Mouse (Mus musculus) CH12.LX (cell line): Measurements from ENCODE around the gene Hmgcll1.

Experiments
- CTCF ChIP-seq, 2 experiments: IDR thresholded peaks in 1 of 2; conservative IDR thresholded peaks in 1 of 2; 2 replicates each; pipeline ENCODE4 v1.5.1; 2011 to 2012; ENCODE audit warnings: low read depth in 2 of 2, low read length in 2 of 2, improper control_type of control experiment in 1 of 2, inconsistent platforms in 1 of 2, mild to moderate bottlenecking in 1 of 2, moderate library complexity in 1 of 2
- GABPA ChIP-seq: IDR thresholded peaks from 2 replicates; pipeline ENCODE4 v1.6.1; 2012; ENCODE audit warnings: low read depth, low read length, improper control_type of control experiment, inconsistent platforms; ENCODE audit not compliant: insufficient replicate concordance
- JUN ChIP-seq: IDR thresholded peaks from 2 replicates; pipeline ENCODE4 v1.6.1; 2011; ENCODE audit warnings: low read depth, mild to moderate bottlenecking, low read length, improper control_type of control experiment, moderate library complexity; ENCODE audit not compliant: insufficient read depth
- POLR2A ChIP-seq: IDR thresholded peaks from 2 replicates; pipeline ENCODE4 v1.6.1; 2011; ENCODE audit warnings: low read depth, mild to moderate bottlenecking, improper control_type of control experiment, low read length
- SMC3 ChIP-seq: IDR thresholded peaks from 2 replicates; pipeline ENCODE4 v1.6.1; 2011; ENCODE audit warnings: low read depth, low read length, improper control_type of control experiment
- USF2 ChIP-seq: conservative IDR thresholded peaks from 2 replicates; pipeline ENCODE4 v1.6.1; 2011; ENCODE audit warnings: low read depth, low read length, improper control_type of control experiment

- TF ChIP-seq GABPA, result no peak
- no peak for TF ChIP-seq JUN
- TF ChIP-seq SMC3, result no peak
- no peak for TF ChIP-seq USF2
- no peak for TF ChIP-seq CTCF (conservative IDR thresholded peaks at IDR 0.05 in 1 of 2, IDR thresholded peaks at IDR 0.05 in 1 of 2; ENCODE audit: low read depth in 2 of 2, low read length in 2 of 2)
- no peak for TF ChIP-seq POLR2A
Observed at GRCm38 (mm10) chr9:76061492-76061891, 46.8 kb downstream of the Hmgcll1 start.
